ENCODE assay signal across 8 mouse cellular contexts in genomic region chr12:108605521-108606281, GRCm38 (mm10). TPM values are rescaled to one million over a fixed set of nuclear protein-coding genes. Genes with fewer than 3 reads are reported as not detected.
DNase-seq lines count a peak whose midpoint lies in the region; ATAC-seq lines count a peak whose summit lies in the region.

No protein-coding gene starts in this region.

- peaks cover 53% of the 10 kb centered on the region for H3K4me1 ChIP-seq in forebrain, embryonic 16.5 days (replicated peaks; ENCODE audit: control insufficient read depth, insufficient read depth, low read length)
- H3K4me1 ChIP-seq in heart, embryonic 10.5 days = peaks cover 35% of the 10 kb centered on the region

- peak; percentile 88 for ATAC-seq in forebrain, embryonic 16.5 days

- H3K9ac ChIP-seq in forebrain, embryonic 16.5 days (replicated peaks; ENCODE audit: low read depth, low read length) = peak overlapping the region; percentile 50

- peak overlapping the region; percentile 55 for H3K4me2 ChIP-seq in forebrain, embryonic 16.5 days (ENCODE audit: low read length)

- H3K27me3 ChIP-seq in forebrain, embryonic 16.5 days (replicated peaks; ENCODE audit: control insufficient read depth, insufficient read depth, low read length) = no peaks in the 10 kb centered on the region
- H3K27me3 ChIP-seq in heart, embryonic 10.5 days (ENCODE audit: insufficient read depth, poor library complexity, severe bottlenecking) = no peaks in the 10 kb centered on the region

- DNase-seq in heart, postnatal 4 days = peak; percentile 9
- no peak for DNase-seq in heart, adult 18-20 months
- DNase-seq in left cerebral cortex, postnatal 25 days (ENCODE audit: low spot score in 2 of 2) = peak; percentile 30 to 64
- peak; percentile 45 to 70 for DNase-seq in right cerebral cortex, postnatal 10 days (ENCODE audit: low spot score in 2 of 2)
- DNase-seq in adrenal gland, postnatal 25 days = no peak
- no peak for DNase-seq in thymus, postnatal 14 days
- DNase-seq in heart, embryonic 10.5 days (ENCODE audit: low spot score) = no peak

- H3K36me3 ChIP-seq in forebrain, embryonic 16.5 days (ENCODE audit: control insufficient read depth, insufficient read depth) = no peaks in the 10 kb centered on the region
- no peaks in the 10 kb centered on the region for H3K36me3 ChIP-seq in heart, embryonic 10.5 days

- H3K27ac ChIP-seq in forebrain, embryonic 16.5 days (ENCODE audit: low read length) = peak overlapping the region; percentile 76
- no peak overlapping the region for H3K27ac ChIP-seq in heart, embryonic 10.5 days

- intact Hi-C loops in left cerebral cortex, postnatal 25 days (cut with DNase I) = loop anchor here (5.0 kb wide), 1 partner anchor 48 kb away; no protein-coding TSS in a partner anchor

- WGBS in forebrain, embryonic 16.5 days = 8% methylated on average over 12 of the region's 12 CpGs
- WGBS in heart, embryonic 10.5 days = 57% methylated on average over 12 of the region's 12 CpGs

- H3K4me3 ChIP-seq in forebrain, embryonic 16.5 days (replicated peaks; ENCODE audit: low read length) = peak overlapping the region; percentile 42
- H3K4me3 ChIP-seq in heart, embryonic 10.5 days = no peak overlapping the region

- H3K9me3 ChIP-seq in forebrain, embryonic 16.5 days (ENCODE audit: control insufficient read depth, low read length) = no peaks in the 10 kb centered on the region
- no peaks in the 10 kb centered on the region for H3K9me3 ChIP-seq in heart, embryonic 10.5 days

RNA-seq across cellular contexts. Expression of gene Evl, which starts 51.2 kb away (rescaled TPM):
- 100 to 1,000 TPM; 140 to 145 TPM for total RNA-seq in heart, postnatal 4 days (2021)
- total RNA-seq in heart, adult 18-20 months (2021) = 10 to 100 TPM; 30.3 to 40.5 TPM
- 196 and 218 TPM in 2 replicates for polyA plus RNA-seq in forebrain, embryonic 16.5 days (2015; fragmentation: Nextera tagmentation; extraction: Ambion mirVana)
- 100 to 1,000 TPM; 260 to 266 TPM for total RNA-seq in left cerebral cortex, postnatal 25 days (2021)
- total RNA-seq in adrenal gland, postnatal 25 days (2021) = 49.6 and 55.2 TPM in 2 replicates
- polyA plus RNA-seq in heart, embryonic 10.5 days (2016; fragmentation: Nextera tagmentation; extraction: Ambion mirVana) = 29.6 and 42.5 TPM in 2 replicates

Comparison
In these comparisons a context has a peak if more than half of its experiments do, and no peak if none do; other contexts are left out.
1. DNase-seq: peak in heart, postnatal 4 days (single experiment), left cerebral cortex, postnatal 25 days (2 of 2) and right cerebral cortex, postnatal 10 days (2 of 2); none in heart, adult 18-20 months (0 of 2), adrenal gland, postnatal 25 days (single experiment), thymus, postnatal 14 days (single experiment) and heart, embryonic 10.5 days (single experiment).